Mouse (Mus musculus) MEL (cell line): ENCODE measurements around the gene Il12rb1. TPM values are rescaled to one million over a fixed set of nuclear protein-coding genes. Genes with fewer than 3 reads are reported as not detected.

Experiments
- DNase-seq: peaks from one replicate; pipeline ENCODE4 v3.0.0; 2011; ENCODE audit warnings: low read depth, low spot score
- H3K27ac ChIP-seq: 2 replicates; pipeline ENCODE4 v1.5.1; 2012; ENCODE audit warnings: low read depth, mild to moderate bottlenecking, control low read depth, low read length, moderate library complexity; ENCODE audit not compliant: control insufficient read depth
- H3K27me3 ChIP-seq, 2 experiments: fragments of 150-350 bp in 1 of 2; sonication (generic) in 1 of 2; 2 replicates each; pipeline ENCODE4 v1.6.1; 2012; ENCODE audit warnings: low read length in 2 of 2, mild to moderate bottlenecking in 2 of 2, improper control_type of control experiment in 1 of 2, moderate library complexity in 1 of 2; ENCODE audit not compliant: insufficient read depth in 2 of 2, control insufficient read depth in 1 of 2
- H3K36me3 ChIP-seq, 2 experiments: 2 replicates each; pipeline ENCODE4 v1.6.1; 2012 to 2014; ENCODE audit warnings: low read length in 2 of 2, improper control_type of control experiment in 1 of 2, inconsistent platforms in 1 of 2, mild to moderate bottlenecking in 1 of 2; ENCODE audit not compliant: insufficient read depth in 2 of 2, control insufficient read depth in 1 of 2
- H3K4me1 ChIP-seq, 2 experiments: fragments of 150-350 bp in 1 of 2; sonication (generic) in 1 of 2; 2 replicates each; pipeline ENCODE4 v1.6.1; 2012; ENCODE audit warnings: low read length in 2 of 2, improper control_type of control experiment in 1 of 2, mild to moderate bottlenecking in 1 of 2; ENCODE audit not compliant: insufficient read depth in 2 of 2, control insufficient read depth in 1 of 2
- H3K4me3 ChIP-seq, 2 experiments: fragments of 150-350 bp in 1 of 2; sonication (generic) in 1 of 2; 2 replicates each; pipeline ENCODE4 v1.5.1; 2012; ENCODE audit warnings: low read depth in 2 of 2, low read length in 2 of 2, mild to moderate bottlenecking in 2 of 2, moderate library complexity in 2 of 2, control low read depth in 1 of 2, improper control_type of control experiment in 1 of 2; ENCODE audit not compliant: control insufficient read depth in 1 of 2, insufficient read depth in 1 of 2
- H3K79me2 ChIP-seq: 2 replicates; pipeline ENCODE4 v1.6.1; 2012; ENCODE audit warnings: mild to moderate bottlenecking, low read length, moderate library complexity; ENCODE audit not compliant: control insufficient read depth, poor library complexity, insufficient read depth
- H3K9ac ChIP-seq: 2 replicates; pipeline ENCODE4 v1.6.1; 2012; ENCODE audit warnings: low read depth, mild to moderate bottlenecking, control low read depth, low read length, moderate library complexity; ENCODE audit not compliant: control insufficient read depth, poor library complexity, severe bottlenecking
- H3K9me3 ChIP-seq: fragments of 150-350 bp; sonication (generic); replicated peaks from 2 replicates; pipeline ENCODE4 v1.6.1; 2012; ENCODE audit warnings: mild to moderate bottlenecking, low read length, improper control_type of control experiment, moderate library complexity; ENCODE audit not compliant: insufficient read depth
- CHD1 ChIP-seq: IDR thresholded peaks from 2 replicates; pipeline ENCODE4 v1.6.1; 2012; ENCODE audit warnings: low read depth, mild to moderate bottlenecking, inconsistent platforms, low read length, improper control_type of control experiment
- CTCF ChIP-seq, 3 experiments: IDR thresholded peaks in 2 of 3; conservative IDR thresholded peaks in 1 of 3; 2 replicates each; pipeline ENCODE4 v1.5.1; 2011 to 2012; ENCODE audit warnings: low read length in 3 of 3, low read depth in 2 of 3, mild to moderate bottlenecking in 2 of 3, improper control_type of control experiment in 1 of 3, inconsistent platforms in 1 of 3, mixed read lengths in 1 of 3, moderate library complexity in 1 of 3; ENCODE audit not compliant: control insufficient read depth in 1 of 3, insufficient read depth in 1 of 3, poor library complexity in 1 of 3, severe bottlenecking in 1 of 3
- E2F4 ChIP-seq: IDR thresholded peaks from 2 replicates; pipeline ENCODE4 v1.6.1; 2011; ENCODE audit warnings: low read depth, low read length, improper control_type of control experiment, borderline replicate concordance
- EP300 ChIP-seq, 2 experiments: IDR thresholded peaks; 2 replicates each; pipeline ENCODE4 v1.6.1; 2011; ENCODE audit warnings: improper control_type of control experiment in 2 of 2, low read length in 2 of 2, low read depth in 1 of 2, mild to moderate bottlenecking in 1 of 2
- GABPA ChIP-seq: IDR thresholded peaks from 2 replicates; pipeline ENCODE4 v1.6.1; 2012; ENCODE audit warnings: low read depth, mild to moderate bottlenecking, inconsistent platforms, low read length, improper control_type of control experiment, moderate library complexity
- GATA1 ChIP-seq: IDR thresholded peaks from 2 replicates; pipeline ENCODE4 v1.6.1; 2011; ENCODE audit warnings: low read depth, low read length, improper control_type of control experiment
- HCFC1 ChIP-seq: IDR thresholded peaks from 2 replicates; pipeline ENCODE4 v1.6.1; 2012; ENCODE audit warnings: low read depth, mild to moderate bottlenecking, inconsistent platforms, low read length, improper control_type of control experiment, moderate library complexity
- JUND ChIP-seq: IDR thresholded peaks from 2 replicates; pipeline ENCODE4 v1.6.1; 2011; ENCODE audit warnings: low read depth, mild to moderate bottlenecking, improper control_type of control experiment, low read length
- KAT2A ChIP-seq: conservative IDR thresholded peaks from 2 replicates; pipeline ENCODE4 v1.6.1; 2012; ENCODE audit warnings: low read depth, low read length, improper control_type of control experiment, inconsistent platforms
- MAFK ChIP-seq: IDR thresholded peaks from 2 replicates; pipeline ENCODE4 v1.6.1; 2011; ENCODE audit warnings: low read depth, mild to moderate bottlenecking, low read length, improper control_type of control experiment, borderline replicate concordance
- MAX ChIP-seq: IDR thresholded peaks from 2 replicates; pipeline ENCODE4 v1.6.1; 2011; ENCODE audit warnings: low read length, improper control_type of control experiment
- MAZ ChIP-seq: IDR thresholded peaks from 2 replicates; pipeline ENCODE4 v1.6.1; 2012; ENCODE audit warnings: low read depth, mild to moderate bottlenecking, inconsistent platforms, low read length, improper control_type of control experiment
- MXI1 ChIP-seq: IDR thresholded peaks from 2 replicates; pipeline ENCODE4 v1.6.1; 2011; ENCODE audit warnings: mild to moderate bottlenecking, low read depth, low read length, improper control_type of control experiment
- MYB ChIP-seq: IDR thresholded peaks from 2 replicates; pipeline ENCODE4 v1.6.1; 2011; ENCODE audit warnings: mild to moderate bottlenecking, low read depth, low read length, improper control_type of control experiment
- MYC ChIP-seq: IDR thresholded peaks from 2 replicates; pipeline ENCODE4 v1.6.1; 2011; ENCODE audit warnings: low read depth, mild to moderate bottlenecking, low read length, improper control_type of control experiment, moderate library complexity
- POLR2AphosphoS2 ChIP-seq: IDR thresholded peaks from 2 replicates; pipeline ENCODE4 v1.6.1; 2011; ENCODE audit warnings: low read length, improper control_type of control experiment
- RCOR1 ChIP-seq: IDR thresholded peaks from 2 replicates; pipeline ENCODE4 v1.6.1; 2012; ENCODE audit warnings: low read depth, mild to moderate bottlenecking, inconsistent platforms, low read length, improper control_type of control experiment
- SIN3A ChIP-seq: IDR thresholded peaks from 2 replicates; pipeline ENCODE4 v1.6.1; 2012; ENCODE audit warnings: low read length, improper control_type of control experiment, inconsistent platforms
- TAL1 ChIP-seq: IDR thresholded peaks from 2 replicates; pipeline ENCODE4 v1.6.1; 2012; ENCODE audit warnings: mild to moderate bottlenecking, inconsistent platforms, low read length, moderate library complexity, mixed read lengths
- TBP ChIP-seq: IDR thresholded peaks from 2 replicates; pipeline ENCODE4 v1.8.0; 2011; ENCODE audit warnings: low read depth, low read length, improper control_type of control experiment
- TCF12 ChIP-seq: IDR thresholded peaks from 2 replicates; pipeline ENCODE4 v1.6.1; 2014; ENCODE audit warnings: low read depth, mild to moderate bottlenecking, inconsistent platforms, low read length, improper control_type of control experiment, moderate library complexity
- UBTF ChIP-seq: IDR thresholded peaks from 2 replicates; pipeline ENCODE4 v1.6.1; 2012; ENCODE audit warnings: low read depth, mild to moderate bottlenecking, inconsistent platforms, low read length, improper control_type of control experiment, moderate library complexity, borderline replicate concordance; ENCODE audit not compliant: insufficient read depth
- USF1 ChIP-seq: IDR thresholded peaks from 2 replicates; pipeline ENCODE4 v1.6.1; 2014; ENCODE audit warnings: low read depth, mild to moderate bottlenecking, inconsistent platforms, low read length, improper control_type of control experiment, moderate library complexity
- USF2 ChIP-seq, 2 experiments: IDR thresholded peaks; 2 replicates each; pipeline ENCODE4 v1.6.1; 2011 to 2012; ENCODE audit warnings: improper control_type of control experiment in 2 of 2, low read length in 2 of 2, borderline replicate concordance in 1 of 2, inconsistent platforms in 1 of 2, low read depth in 1 of 2, mild to moderate bottlenecking in 1 of 2; ENCODE audit not compliant: insufficient read depth in 1 of 2
- ZC3H11A ChIP-seq: IDR thresholded peaks from 2 replicates; pipeline ENCODE4 v1.6.1; 2012; ENCODE audit warnings: low read depth, mild to moderate bottlenecking, inconsistent platforms, low read length, improper control_type of control experiment
- ZKSCAN1 ChIP-seq: IDR thresholded peaks from 2 replicates; pipeline ENCODE4 v1.6.1; 2012; ENCODE audit warnings: low read depth, mild to moderate bottlenecking, inconsistent platforms, low read length, improper control_type of control experiment, moderate library complexity
- ZMIZ1 ChIP-seq: IDR thresholded peaks from 2 replicates; pipeline ENCODE4 v1.6.1; 2012; ENCODE audit warnings: low read depth, mild to moderate bottlenecking, inconsistent platforms, low read length, improper control_type of control experiment, moderate library complexity
- ZNF384 ChIP-seq: IDR thresholded peaks from 2 replicates; pipeline ENCODE4 v1.6.1; 2012; ENCODE audit warnings: low read depth, mild to moderate bottlenecking, inconsistent platforms, low read length, improper control_type of control experiment
- polyA plus RNA-seq, 2 experiments: library from polyadenylated mRNA; stranded (reverse) in 1 of 2; unstranded in 1 of 2; fragments of >175 nt in 1 of 2; fragments of >200 nt in 1 of 2; gene quantifications; 2 replicates each; pipeline versions ENCODE4 v1.2.1 to v1.2.4; 2012; ENCODE audit warnings: low replicate concordance in 2 of 2, low read depth in 1 of 2; ENCODE audit not compliant: insufficient read length in 2 of 2, insufficient read depth in 1 of 2, missing spikeins in 1 of 2
- total RNA-seq: library from RNA; depleted of rRNA; stranded (reverse); fragments of 300-350 nt; gene quantifications from 2 replicates; pipeline ENCODE4 v1.2.3, GENCODE M21; 2012

Gene Il12rb1
- total and polyA plus RNA-seq, 3 experiments = 1.2 to 2.2 TPM; not detected in 1

GRCm38 (mm10) chr8:70841147-70842072 lies 33.2 kb downstream of the Il12rb1 start (continued):
- TF ChIP-seq TAL1 (no peak), TBP (no peak), E2F4 (no peak), ZKSCAN1 (no peak), MXI1 (0 out of 2 replicates have a peak, but pooled peaks have one; percentile 57), KAT2A (no peak), POLR2AphosphoS2 (no peak), TCF12 (no peak), EP300 (IDR thresholded peaks at IDR 0.05; ENCODE audit: low read depth in 1 of 2, low read length in 2 of 2) (no peak), CHD1 (no peak), UBTF (no peak), MAFK (no peak), JUND (no peak), USF1 (no peak), ZC3H11A (peak; percentile 46), MYC (no peak), CTCF (IDR thresholded peaks at IDR 0.05 in 2 of 3, conservative IDR thresholded peaks at IDR 0.05 in 1 of 3; ENCODE audit: control insufficient read depth in 1 of 3, insufficient read depth in 1 of 3, low read depth in 2 of 3, low read length in 3 of 3, poor library complexity in 1 of 3, severe bottlenecking in 1 of 3) (peak; percentile 69 to 87 (median 84)), SIN3A (peak; percentile 68), MYB (no peak), GATA1 (no peak)

- Histone ChIP-seq H3K9ac (no peak overlapping the region), H3K4me1 (peaks cover 0 to 7% of the 10 kb centered on the region in 2 experiments; a peak in 1 of 4 replicates), H3K36me3 (peaks cover 0 to 11% of the 10 kb centered on the region in 2 experiments; a peak in 2 of 4 replicates), H3K4me3 (no peak overlapping the region), H3K27me3 (no peaks in the 10 kb centered on the region), H3K9me3 (no peaks in the 10 kb centered on the region), H3K79me2 (no peaks in the 10 kb centered on the region; the same call in 1 of the 2 replicates), H3K27ac (no peak overlapping the region)
- TF ChIP-seq ZMIZ1 (no peak), HCFC1 (no peak), MAZ (no peak), GATA1 (no peak), MAFK (no peak), MAX (no peak), ZNF384 (no peak), UBTF (no peak), RCOR1 (no peak), GABPA (no peak), USF2 (IDR thresholded peaks at IDR 0.05; ENCODE audit: borderline replicate concordance in 1 of 2, insufficient read depth in 1 of 2, low read depth in 1 of 2, low read length in 2 of 2) (no peak)
- no peak for DNase-seq
Observed at GRCm38 (mm10) chr8:70842484-70842883, 34.2 kb downstream of the Il12rb1 start.
